Mouse (Mus musculus): Measurements from ENCODE around the gene Wfikkn2. TPM values are rescaled to one million over a fixed set of nuclear protein-coding genes. Genes with fewer than 3 reads are reported as not detected.

Gene Wfikkn2
- polyA plus RNA-seq, 1 experiment: 0.16 TPM

DNA sequence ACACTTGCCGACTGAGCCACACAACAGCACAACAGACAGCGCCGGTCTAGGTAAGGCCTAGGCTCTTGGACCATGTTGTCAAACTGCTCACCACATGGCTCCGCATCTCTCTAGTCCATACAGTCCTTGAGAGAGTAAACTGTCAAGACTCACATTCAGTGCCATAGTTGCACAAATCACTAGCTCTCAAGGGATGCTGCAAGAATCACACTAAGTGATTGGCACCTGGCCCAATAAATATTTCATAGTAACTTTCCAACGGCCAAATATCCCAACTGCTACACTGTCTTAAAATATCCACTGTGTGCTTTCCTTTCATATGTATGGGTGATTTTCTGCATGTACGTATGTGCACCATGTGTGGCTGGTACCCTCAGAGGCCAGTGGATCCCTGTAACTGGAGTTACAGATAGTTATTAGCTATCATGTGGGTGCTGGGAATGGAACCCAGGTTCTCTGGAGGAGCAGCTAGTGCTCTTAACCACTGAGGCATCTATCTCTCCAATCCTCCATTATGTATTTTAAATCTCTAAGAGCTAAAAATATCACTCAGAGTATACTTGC, 37.8 kb upstream of the Wfikkn2 start:
- peaks cover 9% of the 10 kb centered on the region for H3K36me3 ChIP-seq (ENCODE audit: control insufficient read depth, insufficient read depth, low read length, poor library complexity, severe bottlenecking)
- no peaks in the 10 kb centered on the region for H3K9me3 ChIP-seq (replicated peaks; ENCODE audit: control insufficient read depth, insufficient read depth, low read length, poor library complexity, severe bottlenecking)
- no peak overlapping the region for H3K9ac ChIP-seq (ENCODE audit: low read depth, poor library complexity, severe bottlenecking)
- H3K27ac ChIP-seq (ENCODE audit: insufficient read depth, low read length): no peak overlapping the region
- H3K27me3 ChIP-seq (ENCODE audit: control insufficient read depth, insufficient read depth, low read length, poor library complexity, severe bottlenecking): no peaks in the 10 kb centered on the region
- H3K4me3 ChIP-seq (ENCODE audit: low read depth, low read length): no peak overlapping the region
- no peaks in the 10 kb centered on the region for H3K4me1 ChIP-seq (ENCODE audit: control insufficient read depth, insufficient read depth, low read length)
- TF ChIP-seq POLR2A (IDR thresholded peaks at IDR 0.05; ENCODE audit: insufficient read depth, low read length) (no peak), EP300 (IDR thresholded peaks at IDR 0.05; ENCODE audit: insufficient read depth, low read depth, low read length) (no peak), CTCF (IDR thresholded peaks at IDR 0.05; ENCODE audit: low read depth, low read length) (no peak)

DNA sequence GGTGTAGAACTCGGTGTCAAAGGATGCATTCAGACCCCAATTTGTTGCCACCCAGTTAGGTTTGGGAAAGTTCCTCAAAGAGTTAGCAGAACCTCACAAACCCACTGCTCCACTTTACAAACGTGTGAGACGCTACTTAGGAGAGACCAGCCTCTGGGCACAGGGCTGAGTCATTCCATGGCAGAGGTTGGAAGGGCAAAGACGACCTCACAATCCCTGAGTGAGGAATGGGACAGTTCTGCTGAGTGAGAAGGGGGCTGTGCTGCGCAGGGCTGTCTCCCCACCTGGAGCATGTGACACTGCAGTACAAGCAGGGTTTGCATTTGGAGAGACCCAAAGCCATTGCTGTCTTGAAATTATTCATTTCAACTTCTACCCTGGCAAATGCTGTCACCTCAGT, 36.5 kb upstream of the Wfikkn2 start:
- no peaks in the 10 kb centered on the region; the same call in 1 of the 2 replicates for H3K36me3 ChIP-seq (ENCODE audit: control insufficient read depth, insufficient read depth, low read length, poor library complexity, severe bottlenecking)
- H3K27me3 ChIP-seq (ENCODE audit: control insufficient read depth, insufficient read depth, low read length, poor library complexity, severe bottlenecking): no peaks in the 10 kb centered on the region
- no peaks in the 10 kb centered on the region for H3K4me1 ChIP-seq (ENCODE audit: control insufficient read depth, insufficient read depth, low read length)
- no peak overlapping the region for H3K4me3 ChIP-seq (ENCODE audit: low read depth, low read length)
- no peak for TF ChIP-seq EP300 (IDR thresholded peaks at IDR 0.05; ENCODE audit: insufficient read depth, low read depth, low read length)
- TF ChIP-seq CTCF (IDR thresholded peaks at IDR 0.05; ENCODE audit: low read depth, low read length): no peak
- no peaks in the 10 kb centered on the region for H3K9me3 ChIP-seq (replicated peaks; ENCODE audit: control insufficient read depth, insufficient read depth, low read length, poor library complexity, severe bottlenecking)
- H3K27ac ChIP-seq (ENCODE audit: insufficient read depth, low read length): no peak overlapping the region
- no peak overlapping the region for H3K9ac ChIP-seq (ENCODE audit: low read depth, poor library complexity, severe bottlenecking)

- no peaks in the 10 kb centered on the region; the same call in 1 of the 2 replicates for H3K36me3 ChIP-seq (ENCODE audit: control insufficient read depth, insufficient read depth, low read length, poor library complexity, severe bottlenecking)
- H3K9ac ChIP-seq (ENCODE audit: low read depth, poor library complexity, severe bottlenecking): no peak within 1 kb of the TSS
- no peaks in the 10 kb centered on the region for H3K27me3 ChIP-seq (ENCODE audit: control insufficient read depth, insufficient read depth, low read length, poor library complexity, severe bottlenecking)
- H3K9me3 ChIP-seq (replicated peaks; ENCODE audit: control insufficient read depth, insufficient read depth, low read length, poor library complexity, severe bottlenecking): no peaks in the 10 kb centered on the region
- H3K4me3 ChIP-seq (ENCODE audit: low read depth, low read length): no peak within 1 kb of the TSS
- H3K4me1 ChIP-seq (ENCODE audit: control insufficient read depth, insufficient read depth, low read length): no peaks in the 10 kb centered on the region
- H3K27ac ChIP-seq (ENCODE audit: insufficient read depth, low read length): no peak within 1 kb of the TSS
- no peak for TF ChIP-seq POLR2A (IDR thresholded peaks at IDR 0.05; ENCODE audit: insufficient read depth, low read length)
- no peak for TF ChIP-seq CTCF (IDR thresholded peaks at IDR 0.05; ENCODE audit: low read depth, low read length)
- no peak for TF ChIP-seq EP300 (IDR thresholded peaks at IDR 0.05; ENCODE audit: insufficient read depth, low read depth, low read length)
Measured at GRCm38 (mm10) chr11:94281199-94282181, 35.7 kb upstream of the Wfikkn2 start, which contains the start of gene Gm21885. Gm21885 (plus strand) TSS chr11:94281873.

DNA sequence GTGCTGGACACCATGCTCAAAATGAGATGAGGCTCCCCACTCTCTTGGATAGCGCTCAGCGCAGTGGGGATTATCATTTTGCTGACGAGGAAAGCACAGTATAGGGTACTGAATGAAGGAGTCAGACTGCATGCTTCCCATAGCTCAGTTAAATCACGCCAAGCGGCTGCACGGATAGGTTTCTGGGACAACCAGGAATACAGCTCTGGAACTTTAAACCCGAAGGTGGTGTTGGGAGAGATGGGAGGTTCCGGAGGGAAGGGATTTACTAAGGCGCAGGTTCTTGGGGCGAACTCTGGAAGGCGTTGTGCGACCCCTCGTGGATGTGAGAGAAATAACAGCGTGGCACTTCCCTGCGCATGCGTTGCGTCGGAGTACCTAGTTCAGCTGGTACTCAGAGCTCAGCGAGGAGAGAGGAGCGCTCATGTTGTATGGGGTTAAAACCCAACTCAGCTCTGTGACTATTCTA, 31.1 kb upstream of the Wfikkn2 start:
- TF ChIP-seq POLR2A (IDR thresholded peaks at IDR 0.05; ENCODE audit: insufficient read depth, low read length) (no peak), EP300 (IDR thresholded peaks at IDR 0.05; ENCODE audit: insufficient read depth, low read depth, low read length) (no peak), CTCF (IDR thresholded peaks at IDR 0.05; ENCODE audit: low read depth, low read length) (peak; percentile 97)
- H3K9me3 ChIP-seq (replicated peaks; ENCODE audit: control insufficient read depth, insufficient read depth, low read length, poor library complexity, severe bottlenecking): no peaks in the 10 kb centered on the region

DNA sequence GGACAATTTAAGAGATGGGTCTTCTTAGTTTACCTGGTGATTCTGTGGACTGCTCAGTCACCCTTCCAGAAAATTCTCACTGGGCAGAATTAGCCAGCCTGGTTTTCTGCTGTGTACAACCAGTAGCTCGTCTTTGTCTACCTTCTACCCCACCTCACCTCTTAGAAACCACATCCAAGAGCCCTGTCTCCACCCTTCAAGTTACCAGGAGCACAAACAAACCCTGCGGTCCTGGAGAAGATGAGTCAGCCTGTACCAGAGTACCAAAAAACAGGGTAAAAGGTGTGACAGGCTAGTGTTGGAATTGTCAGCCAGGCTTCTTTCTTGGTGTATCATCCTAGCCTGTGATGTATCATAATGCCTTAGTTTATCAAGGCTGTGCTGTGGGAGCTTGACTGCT, 29.9 kb upstream of the Wfikkn2 start:
- Histone ChIP-seq H3K9me3 (replicated peaks; ENCODE audit: control insufficient read depth, insufficient read depth, low read length, poor library complexity, severe bottlenecking) (no peaks in the 10 kb centered on the region), H3K36me3 (ENCODE audit: control insufficient read depth, insufficient read depth, low read length, poor library complexity, severe bottlenecking) (no peaks in the 10 kb centered on the region), H3K27me3 (ENCODE audit: control insufficient read depth, insufficient read depth, low read length, poor library complexity, severe bottlenecking) (no peaks in the 10 kb centered on the region), H3K27ac (ENCODE audit: insufficient read depth, low read length) (no peak overlapping the region), H3K4me1 (ENCODE audit: control insufficient read depth, insufficient read depth, low read length) (no peaks in the 10 kb centered on the region), H3K9ac (ENCODE audit: low read depth, poor library complexity, severe bottlenecking) (no peak overlapping the region), H3K4me3 (ENCODE audit: low read depth, low read length) (no peak overlapping the region)
- no peak for TF ChIP-seq POLR2A (IDR thresholded peaks at IDR 0.05; ENCODE audit: insufficient read depth, low read length)

More for the DNA sequence above, 31.1 kb upstream of the Wfikkn2 start:
- Histone ChIP-seq H3K36me3 (ENCODE audit: control insufficient read depth, insufficient read depth, low read length, poor library complexity, severe bottlenecking) (no peaks in the 10 kb centered on the region), H3K27ac (ENCODE audit: insufficient read depth, low read length) (no peak overlapping the region), H3K27me3 (ENCODE audit: control insufficient read depth, insufficient read depth, low read length, poor library complexity, severe bottlenecking) (no peaks in the 10 kb centered on the region), H3K4me1 (ENCODE audit: control insufficient read depth, insufficient read depth, low read length) (no peaks in the 10 kb centered on the region), H3K9ac (ENCODE audit: low read depth, poor library complexity, severe bottlenecking) (no peak overlapping the region), H3K4me3 (ENCODE audit: low read depth, low read length) (no peak overlapping the region)

DNA sequence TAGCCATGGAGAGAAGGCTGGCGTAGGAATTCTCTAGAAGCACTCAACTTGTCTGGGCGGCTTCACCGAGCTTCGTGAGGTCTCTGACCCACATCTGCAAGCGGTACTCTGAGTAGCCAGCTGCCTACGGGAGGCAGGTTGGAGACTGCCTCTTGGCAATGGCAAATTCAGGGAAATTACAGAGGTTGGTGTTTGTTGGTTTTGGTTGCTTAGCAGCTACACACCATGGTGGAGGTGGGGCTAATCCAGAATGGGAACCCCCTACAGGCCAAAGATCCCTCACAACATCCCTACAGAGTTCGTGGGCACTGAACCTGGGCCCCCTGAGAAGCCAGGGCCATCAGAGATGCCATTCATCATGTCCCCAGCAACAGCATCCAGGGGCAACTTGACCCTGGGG, 29.4 kb upstream of the Wfikkn2 start:
- Histone ChIP-seq H3K27ac (ENCODE audit: insufficient read depth, low read length) (no peak overlapping the region), H3K9ac (ENCODE audit: low read depth, poor library complexity, severe bottlenecking) (no peak overlapping the region)

More for the DNA sequence above, 29.4 kb upstream of the Wfikkn2 start:
- no peaks in the 10 kb centered on the region for H3K9me3 ChIP-seq (replicated peaks; ENCODE audit: control insufficient read depth, insufficient read depth, low read length, poor library complexity, severe bottlenecking)
- no peaks in the 10 kb centered on the region for H3K27me3 ChIP-seq (ENCODE audit: control insufficient read depth, insufficient read depth, low read length, poor library complexity, severe bottlenecking)
- H3K36me3 ChIP-seq (ENCODE audit: control insufficient read depth, insufficient read depth, low read length, poor library complexity, severe bottlenecking): no peaks in the 10 kb centered on the region
- H3K4me1 ChIP-seq (ENCODE audit: control insufficient read depth, insufficient read depth, low read length): no peaks in the 10 kb centered on the region
- no peak overlapping the region for H3K4me3 ChIP-seq (ENCODE audit: low read depth, low read length)
- TF ChIP-seq CTCF (IDR thresholded peaks at IDR 0.05; ENCODE audit: low read depth, low read length) (no peak), EP300 (IDR thresholded peaks at IDR 0.05; ENCODE audit: insufficient read depth, low read depth, low read length) (no peak), POLR2A (IDR thresholded peaks at IDR 0.05; ENCODE audit: insufficient read depth, low read length) (no peak)
